Mouse (Mus musculus) limb, embryonic 11.5 days (tissue): Measurements from ENCODE around the gene 4931428L18Rik. TPM values are rescaled to one million over a fixed set of nuclear protein-coding genes. Genes with fewer than 3 reads are reported as not detected.
A peak's percentile ranks its signal among the peaks of the same experiment; 100 is the strongest.

Experiments used
- ATAC-seq: fragments of 200-750 bp; cut with Nextera tagmentation; 2 replicates; pipeline ENCODE4 v1.8.0; 2017; ENCODE audit warnings: low read depth; ENCODE audit not compliant: insufficient number of reproducible peaks, low FRiP score, low TSS enrichment
- DNase-seq: peaks from one replicate; pipeline ENCODE4 v3.0.0-alpha.2; 2015; ENCODE audit warnings: low spot score
- H3K27ac ChIP-seq: fragments of 300-500 bp; sonication (generic); replicated peaks from 2 replicates; pipeline ENCODE4 v1.5.1; 2014; ENCODE audit warnings: low read depth, mild to moderate bottlenecking, low read length
- H3K27me3 ChIP-seq: fragments of 300-500 bp; sonication (generic); 2 replicates; pipeline ENCODE4 v1.6.1; 2014; ENCODE audit warnings: mild to moderate bottlenecking, low read length, mixed read lengths; ENCODE audit not compliant: control insufficient read depth, insufficient read depth
- H3K36me3 ChIP-seq: fragments of 300-500 bp; sonication (generic); 2 replicates; pipeline ENCODE4 v1.6.1; 2014; ENCODE audit warnings: mild to moderate bottlenecking, low read length, moderate library complexity, mixed read lengths; ENCODE audit not compliant: control insufficient read depth, insufficient read depth
- H3K4me1 ChIP-seq: fragments of 300-500 bp; sonication (generic); 2 replicates; pipeline ENCODE4 v1.6.1; 2014; ENCODE audit warnings: low read length, mixed read lengths; ENCODE audit not compliant: control insufficient read depth, insufficient read depth
- H3K4me2 ChIP-seq: fragments of 300-500 bp; sonication (generic); 2 replicates; pipeline ENCODE4 v1.6.1; 2014; ENCODE audit warnings: low read depth, mild to moderate bottlenecking, moderate library complexity; ENCODE audit not compliant: severe bottlenecking
- H3K4me3 ChIP-seq: fragments of 300-500 bp; sonication (generic); 2 replicates; pipeline ENCODE4 v1.5.1; 2014; ENCODE audit warnings: low read depth, low read length
- H3K9ac ChIP-seq: fragments of 300-500 bp; sonication (generic); 2 replicates; pipeline ENCODE4 v1.6.1; 2014; ENCODE audit warnings: mild to moderate bottlenecking, low read length
- H3K9me3 ChIP-seq: fragments of 300-500 bp; sonication (generic); 2 replicates; pipeline ENCODE4 v1.6.1; 2016; ENCODE audit warnings: low read length; ENCODE audit not compliant: control insufficient read depth
- WGBS: fragments of 180-500 bp; shearing (Covaris S2); extraction: QIAGEN DNeasy Blood & Tissue Kit; methylation state at CpG from one replicate; pipeline ENCODE4 v1.1.7; 2014; 5-methylcytosine and 5-hydroxymethylcytosine counted together
- polyA plus RNA-seq: library from polyadenylated mRNA; unstranded; fragments of >200 nt; fragmentation: Nextera tagmentation; extraction: Ambion mirVana; gene quantifications from 2 replicates; pipeline ENCODE4 v1.2.1, GENCODE M21; 2014

4931428L18Rik gene
- polyA plus RNA-seq: not detected in 2 replicates

DNA sequence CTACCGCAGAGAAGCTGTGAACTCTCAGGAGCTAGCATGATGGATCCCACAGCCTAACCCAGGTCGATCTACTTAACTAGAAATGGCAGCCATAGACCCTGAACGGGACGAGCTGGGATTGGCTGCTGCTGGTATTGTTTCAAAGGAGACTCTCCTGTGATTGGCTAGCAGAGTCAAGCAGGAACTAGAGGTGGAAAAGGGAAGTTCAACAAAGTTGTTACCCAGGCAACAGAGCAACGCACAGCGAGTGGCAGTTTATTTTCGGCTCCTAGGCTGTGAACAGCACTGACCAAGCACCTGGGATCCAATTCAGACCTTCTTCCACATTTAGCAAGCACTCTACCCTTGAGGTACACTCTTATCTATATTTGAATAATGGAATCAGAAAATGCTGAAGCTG lies at the start of gene 4931428L18Rik, which contains the start of gene Pih1d3:
Gene 4931428L18Rik, minus strand, starts transcription at position 121 of the 400 bp plus-strand sequence.
Gene Pih1d3, plus strand, starts transcription at position 275 of the 400 bp plus-strand sequence.
- no peak within 1 kb of the TSS for H3K9ac ChIP-seq
- H3K4me2 ChIP-seq: no peak within 1 kb of the TSS
- no peaks in the 10 kb centered on the region for H3K36me3 ChIP-seq
- DNase-seq (no peak), ATAC-seq (no peak; the same call in 1 of the 2 replicates)
- no peak within 1 kb of the TSS for H3K4me3 ChIP-seq
- no peaks in the 10 kb centered on the region for H3K4me1 ChIP-seq
- H3K27ac ChIP-seq: no peak within 1 kb of the TSS
- no peaks in the 10 kb centered on the region for H3K9me3 ChIP-seq
- 86% methylated on average over 7 of the region's 7 CpGs for WGBS
- no peaks in the 10 kb centered on the region for H3K27me3 ChIP-seq

DNA sequence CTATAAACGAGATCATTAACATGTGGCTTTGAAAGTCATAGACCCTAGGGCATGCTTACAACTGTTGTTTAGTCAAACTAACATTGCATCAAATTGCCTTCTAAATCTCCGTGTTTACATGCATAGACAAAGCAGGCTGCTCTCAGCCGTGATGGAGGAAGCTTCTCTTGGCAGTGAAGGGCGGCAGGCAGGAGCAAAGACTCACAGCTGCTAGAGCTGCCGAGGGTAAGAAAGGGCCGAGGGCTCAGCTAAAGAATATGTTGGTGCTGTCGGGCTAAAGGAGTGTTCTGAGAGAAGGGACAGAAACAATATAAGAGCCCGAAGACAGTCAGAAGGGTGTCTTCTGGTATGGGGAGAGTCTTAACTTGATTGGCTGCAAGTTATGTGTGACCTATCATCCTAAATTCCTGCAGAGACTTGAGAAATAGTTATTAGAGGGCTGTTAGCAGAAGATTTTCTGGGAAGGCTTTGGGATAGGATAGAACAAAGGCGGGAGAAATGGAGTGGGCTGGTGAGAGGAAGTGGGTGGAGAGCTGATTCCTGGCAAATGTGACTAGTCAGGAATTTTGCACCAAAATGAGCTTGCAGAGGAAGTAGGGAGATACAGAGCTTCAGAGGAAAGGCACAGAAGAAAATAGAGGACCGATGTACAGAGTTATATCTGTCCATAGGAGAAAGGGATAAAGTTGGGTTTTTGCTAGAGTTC lies 37.9 kb upstream of the 4931428L18Rik start:
- Histone ChIP-seq H3K9me3 (no peaks in the 10 kb centered on the region), H3K4me3 (no peak overlapping the region), H3K9ac (no peak overlapping the region), H3K27me3 (no peaks in the 10 kb centered on the region), H3K4me1 (no peaks in the 10 kb centered on the region), H3K27ac (no peak overlapping the region), H3K36me3 (no peaks in the 10 kb centered on the region), H3K4me2 (no peak overlapping the region)
- 77% methylated on average over 10 of the region's 10 CpGs for WGBS
- DNase-seq (no peak), ATAC-seq (no peak)

DNA sequence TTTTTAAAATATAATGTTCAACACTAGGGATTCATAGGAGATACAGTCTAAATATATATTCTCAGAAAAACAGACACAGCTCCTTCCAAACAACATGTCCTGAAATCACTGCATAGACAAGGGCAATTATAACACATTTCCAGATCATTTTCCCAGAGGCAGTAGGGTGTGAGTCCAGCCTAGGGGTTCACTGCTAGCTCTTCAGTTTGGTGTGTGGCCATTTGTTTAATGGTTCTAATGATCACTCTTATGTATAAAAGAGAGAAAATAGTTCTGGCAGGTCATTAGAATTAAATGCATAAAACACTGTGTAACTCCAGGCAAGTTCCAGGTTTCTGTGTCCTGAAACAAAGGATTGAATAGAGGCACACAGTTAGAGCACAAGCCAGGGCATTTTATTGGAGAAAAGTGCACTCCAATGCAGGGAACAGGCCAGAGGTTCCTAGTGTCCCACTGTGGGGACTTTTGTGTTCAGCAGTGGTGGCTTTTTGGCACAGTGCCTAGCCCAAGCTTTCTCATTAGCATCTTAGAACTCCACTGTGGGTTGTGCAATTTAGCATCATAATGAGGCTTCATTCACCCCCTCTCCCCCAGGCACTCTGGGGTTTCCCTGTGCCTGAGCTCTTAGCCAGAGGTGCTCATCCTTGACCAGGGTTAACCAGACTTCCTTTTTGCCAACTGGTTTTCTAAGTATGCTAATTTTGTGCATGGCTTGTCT lies 11.0 kb upstream of the 4931428L18Rik start:
- no peak; the same call in 1 of the 2 replicates for ATAC-seq
- DNase-seq: no peak
- no peaks in the 10 kb centered on the region for H3K27me3 ChIP-seq

DNA sequence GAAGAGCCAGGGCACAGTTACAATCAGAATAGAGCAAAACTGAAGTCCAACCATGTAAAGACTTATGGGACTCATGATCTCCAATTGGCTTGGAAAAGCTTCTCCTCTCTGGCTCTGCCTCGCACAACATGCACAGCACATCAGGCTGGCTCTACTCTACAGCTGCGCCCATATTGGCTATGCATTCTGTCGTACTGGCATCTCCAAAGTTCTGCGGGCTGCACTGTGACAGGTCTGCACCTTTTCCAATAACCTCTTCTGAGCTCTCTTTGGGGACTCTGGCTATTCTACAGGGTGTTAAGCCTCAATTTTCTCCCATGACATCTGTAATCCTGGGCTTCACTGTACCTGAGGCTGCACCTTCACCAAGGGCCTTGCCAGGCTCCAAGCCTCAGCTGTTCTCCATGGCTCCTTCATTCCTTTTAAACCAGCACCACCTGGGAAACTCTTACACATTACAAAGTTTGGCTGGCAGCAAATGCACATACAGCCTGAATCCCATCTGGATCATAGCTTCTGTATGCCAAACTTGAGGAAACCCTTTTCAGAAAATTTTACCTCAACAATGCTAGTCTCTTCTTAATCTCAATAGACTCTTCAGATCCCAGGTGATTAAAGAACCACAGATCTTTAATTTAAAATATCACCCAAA lies 1.8 kb downstream of the 4931428L18Rik start:
- Histone ChIP-seq H3K27me3 (no peaks in the 10 kb centered on the region), H3K9ac (no peak overlapping the region), H3K4me1 (no peaks in the 10 kb centered on the region), H3K27ac (no peak overlapping the region), H3K4me3 (no peak overlapping the region), H3K4me2 (no peak overlapping the region), H3K36me3 (no peaks in the 10 kb centered on the region), H3K9me3 (no peaks in the 10 kb centered on the region)
- ATAC-seq (no peak), DNase-seq (no peak)
- 94% methylated on average over 4 of the region's 4 CpGs for WGBS

More for the DNA sequence above, 11.0 kb upstream of the 4931428L18Rik start:
- no peak overlapping the region for H3K9ac ChIP-seq
- no peaks in the 10 kb centered on the region for H3K36me3 ChIP-seq
- H3K9me3 ChIP-seq: no peaks in the 10 kb centered on the region
- H3K27ac ChIP-seq: no peak overlapping the region
- H3K4me3 ChIP-seq: no peak overlapping the region
- no peaks in the 10 kb centered on the region for H3K4me1 ChIP-seq
- no peak overlapping the region for H3K4me2 ChIP-seq

DNA sequence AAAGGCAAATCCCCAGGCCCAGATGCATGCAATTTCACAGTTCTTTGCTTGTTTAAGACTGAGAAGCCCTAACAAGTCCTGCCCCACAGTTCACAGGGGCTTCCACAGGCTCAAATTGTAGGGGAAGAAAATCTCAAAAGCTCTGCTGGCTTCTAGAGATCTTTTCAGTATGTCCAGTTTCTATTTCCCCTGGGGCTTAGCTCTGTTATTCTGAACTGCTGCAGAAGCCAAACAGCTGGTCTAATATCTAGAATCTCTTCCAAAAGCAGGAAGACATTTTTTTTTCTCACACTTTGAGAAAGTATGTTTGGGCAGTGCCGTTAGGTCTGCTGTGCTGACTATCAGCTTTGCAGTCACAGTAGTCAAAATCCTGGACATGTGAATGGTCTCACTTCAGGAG lies 7.7 kb downstream of the 4931428L18Rik start:
- Histone ChIP-seq H3K9ac (no peak overlapping the region), H3K4me1 (no peaks in the 10 kb centered on the region), H3K4me3 (no peak overlapping the region), H3K27ac (no peak overlapping the region), H3K9me3 (no peaks in the 10 kb centered on the region), H3K36me3 (no peaks in the 10 kb centered on the region), H3K27me3 (no peaks in the 10 kb centered on the region), H3K4me2 (no peak overlapping the region)
- WGBS: 88% methylated on average over 1 of the region's 1 CpGs
- no peak for DNase-seq
- ATAC-seq: no peak

DNA sequence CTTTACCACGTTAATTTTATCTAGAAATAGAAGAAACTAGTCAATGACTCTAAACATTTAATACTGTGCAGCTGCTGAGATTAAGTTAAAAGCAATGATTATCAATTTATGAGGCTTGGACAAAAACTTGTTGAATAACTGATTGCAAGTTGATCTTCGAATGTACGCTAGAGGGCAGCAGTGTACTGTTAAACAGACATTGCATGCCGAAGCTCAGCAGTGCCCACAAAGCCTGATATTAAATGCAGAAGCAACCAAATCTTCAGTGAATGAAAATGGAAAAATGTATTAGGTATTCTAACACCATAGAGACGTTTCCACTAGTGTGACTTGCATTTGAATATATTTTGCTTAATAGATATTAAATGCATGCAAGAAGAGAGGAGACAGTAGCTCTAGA lies 12.3 kb downstream of the 4931428L18Rik start:
- WGBS: under 1% methylated on average over 5 of the region's 5 CpGs
- H3K4me1 ChIP-seq: no peaks in the 10 kb centered on the region
- no peak overlapping the region for H3K4me2 ChIP-seq
- DNase-seq (peak; percentile 59), ATAC-seq (no peak)
- H3K27me3 ChIP-seq: no peaks in the 10 kb centered on the region
- H3K4me3 ChIP-seq: no peak overlapping the region
- H3K9ac ChIP-seq: no peak overlapping the region
- no peak overlapping the region for H3K27ac ChIP-seq
- no peaks in the 10 kb centered on the region for H3K9me3 ChIP-seq
- no peaks in the 10 kb centered on the region for H3K36me3 ChIP-seq

- H3K9ac ChIP-seq: no peak overlapping the region
- WGBS: 84% methylated on average over 3 of the region's 3 CpGs
- no peaks in the 10 kb centered on the region for H3K27me3 ChIP-seq
- no peaks in the 10 kb centered on the region for H3K36me3 ChIP-seq
- no peak overlapping the region for H3K27ac ChIP-seq
- no peaks in the 10 kb centered on the region for H3K4me1 ChIP-seq
- DNase-seq: no peak
- H3K9me3 ChIP-seq: no peaks in the 10 kb centered on the region
- H3K4me2 ChIP-seq: no peak overlapping the region
- ATAC-seq: no peak
- no peak overlapping the region for H3K4me3 ChIP-seq
Observed at GRCm38 (mm10) chr1:31205770-31206169, 16.7 kb downstream of the 4931428L18Rik start.

GRCm38 (mm10) chr1:31205346-31205745 lies 17.1 kb downstream of the 4931428L18Rik start:
- no peaks in the 10 kb centered on the region for H3K9me3 ChIP-seq
- no peaks in the 10 kb centered on the region for H3K27me3 ChIP-seq
- H3K4me2 ChIP-seq: no peak overlapping the region
- no peaks in the 10 kb centered on the region for H3K4me1 ChIP-seq
- no peak overlapping the region for H3K27ac ChIP-seq
- no peaks in the 10 kb centered on the region for H3K36me3 ChIP-seq
- H3K9ac ChIP-seq: no peak overlapping the region
- DNase-seq (no peak), ATAC-seq (no peak)
- no peak overlapping the region for H3K4me3 ChIP-seq
- WGBS: 83% methylated on average over 7 of the region's 7 CpGs
